Mouse (Mus musculus): ENCODE results near the gene Slf2. TPM values are rescaled to one million over a fixed set of nuclear protein-coding genes. Genes with fewer than 3 reads are reported as not detected.

Gene Slf2
- polyA plus RNA-seq, 1 experiment, result 9.1 TPM

- no peak overlapping the region for H3K4me3 ChIP-seq (ENCODE audit: insufficient read depth, poor library complexity, severe bottlenecking)
- H3K79me3 ChIP-seq (ENCODE audit: low read depth), result no peaks in the 10 kb centered on the region
- no peak overlapping the region for H3ac ChIP-seq (ENCODE audit: control insufficient read depth, insufficient read length, low read depth)
- H3K79me2 ChIP-seq (ENCODE audit: control insufficient read depth, insufficient read depth), result no peaks in the 10 kb centered on the region
- H3K27me3 ChIP-seq (ENCODE audit: control insufficient read depth, insufficient read depth, insufficient read length), result no peaks in the 10 kb centered on the region
- no peak for TF ChIP-seq CEBPB (IDR thresholded peaks at IDR 0.05; ENCODE audit: low read depth)
- no peak for TF ChIP-seq FOSL1 (IDR thresholded peaks at IDR 0.05; ENCODE audit: insufficient read depth, low read length, poor library complexity, severe bottlenecking)
- no peak for TF ChIP-seq MYOG (IDR thresholded peaks at IDR 0.05; ENCODE audit: control insufficient read depth, extremely low read depth, insufficient read length)
- no peak for TF ChIP-seq MAX (IDR thresholded peaks at IDR 0.05)
- TF ChIP-seq CTCF (IDR thresholded peaks at IDR 0.05; ENCODE audit: control insufficient read depth, insufficient read depth, insufficient read length), result no peak
- no peak for TF ChIP-seq MYOD1 (IDR thresholded peaks at IDR 0.05; ENCODE audit: control insufficient read depth, insufficient read length, low read depth)
- TF ChIP-seq USF1 (IDR thresholded peaks at IDR 0.05; ENCODE audit: low read depth), result no peak
- H3K36me3 ChIP-seq (ENCODE audit: control insufficient read depth, insufficient read depth), result no peaks in the 10 kb centered on the region
Observed at GRCm38 (mm10) chr19:44903343-44904000, 27.5 kb upstream of the Slf2 start.

- H3K36me3 ChIP-seq (ENCODE audit: control insufficient read depth, insufficient read depth), result no peaks in the 10 kb centered on the region
- no peaks in the 10 kb centered on the region for H3K79me3 ChIP-seq (ENCODE audit: low read depth)
- no peaks in the 10 kb centered on the region for H3K27me3 ChIP-seq (ENCODE audit: control insufficient read depth, insufficient read depth, insufficient read length)
- no peak overlapping the region for H3K4me3 ChIP-seq (ENCODE audit: insufficient read depth, poor library complexity, severe bottlenecking)
- H3ac ChIP-seq (ENCODE audit: control insufficient read depth, insufficient read length, low read depth), result no peak overlapping the region
- TF ChIP-seq MYOD1 (IDR thresholded peaks at IDR 0.05; ENCODE audit: control insufficient read depth, insufficient read length, low read depth) (no peak), CTCF (IDR thresholded peaks at IDR 0.05; ENCODE audit: control insufficient read depth, insufficient read depth, insufficient read length) (no peak), MAX (IDR thresholded peaks at IDR 0.05) (no peak), USF1 (IDR thresholded peaks at IDR 0.05; ENCODE audit: low read depth) (no peak), CEBPB (IDR thresholded peaks at IDR 0.05; ENCODE audit: low read depth) (no peak), MYOG (IDR thresholded peaks at IDR 0.05; ENCODE audit: control insufficient read depth, extremely low read depth, insufficient read length) (no peak), FOSL1 (IDR thresholded peaks at IDR 0.05; ENCODE audit: insufficient read depth, low read length, poor library complexity, severe bottlenecking) (no peak)
- H3K79me2 ChIP-seq (ENCODE audit: control insufficient read depth, insufficient read depth), result no peaks in the 10 kb centered on the region
Observed at GRCm38 (mm10) chr19:44904141-44904720, 26.7 kb upstream of the Slf2 start.

GRCm38 (mm10) chr19:44905316-44905715 is 25.6 kb upstream of the Slf2 start:
- Histone ChIP-seq H3K27me3 (ENCODE audit: control insufficient read depth, insufficient read depth, insufficient read length) (no peaks in the 10 kb centered on the region), H3K36me3 (ENCODE audit: control insufficient read depth, insufficient read depth) (no peaks in the 10 kb centered on the region)

GRCm38 (mm10) chr19:44907851-44908690 is 22.9 kb upstream of the Slf2 start:
- H3ac ChIP-seq (ENCODE audit: control insufficient read depth, insufficient read length, low read depth), result no peak overlapping the region
- H3K27me3 ChIP-seq (ENCODE audit: control insufficient read depth, insufficient read depth, insufficient read length), result no peaks in the 10 kb centered on the region
- TF ChIP-seq MAX (IDR thresholded peaks at IDR 0.05) (no peak), CEBPB (IDR thresholded peaks at IDR 0.05; ENCODE audit: low read depth) (no peak), MYOD1 (IDR thresholded peaks at IDR 0.05; ENCODE audit: control insufficient read depth, insufficient read length, low read depth) (no peak), MYOG (IDR thresholded peaks at IDR 0.05; ENCODE audit: control insufficient read depth, extremely low read depth, insufficient read length) (no peak), FOSL1 (IDR thresholded peaks at IDR 0.05; ENCODE audit: insufficient read depth, low read length, poor library complexity, severe bottlenecking) (no peak), USF1 (IDR thresholded peaks at IDR 0.05; ENCODE audit: low read depth) (no peak), CTCF (IDR thresholded peaks at IDR 0.05; ENCODE audit: control insufficient read depth, insufficient read depth, insufficient read length) (no peak)
- no peaks in the 10 kb centered on the region for H3K79me3 ChIP-seq (ENCODE audit: low read depth)
- H3K4me3 ChIP-seq (ENCODE audit: insufficient read depth, poor library complexity, severe bottlenecking), result no peak overlapping the region
- H3K79me2 ChIP-seq (ENCODE audit: control insufficient read depth, insufficient read depth), result no peaks in the 10 kb centered on the region
- H3K36me3 ChIP-seq (ENCODE audit: control insufficient read depth, insufficient read depth), result no peaks in the 10 kb centered on the region

More at GRCm38 (mm10) chr19:44905316-44905715, 25.6 kb upstream of the Slf2 start:
- TF ChIP-seq MAX (IDR thresholded peaks at IDR 0.05), result no peak
- no peak for TF ChIP-seq MYOG (IDR thresholded peaks at IDR 0.05; ENCODE audit: control insufficient read depth, extremely low read depth, insufficient read length)
- no peak for TF ChIP-seq USF1 (IDR thresholded peaks at IDR 0.05; ENCODE audit: low read depth)
- TF ChIP-seq CTCF (IDR thresholded peaks at IDR 0.05; ENCODE audit: control insufficient read depth, insufficient read depth, insufficient read length), result no peak
- no peak for TF ChIP-seq FOSL1 (IDR thresholded peaks at IDR 0.05; ENCODE audit: insufficient read depth, low read length, poor library complexity, severe bottlenecking)
- no peak for TF ChIP-seq CEBPB (IDR thresholded peaks at IDR 0.05; ENCODE audit: low read depth)
- TF ChIP-seq MYOD1 (IDR thresholded peaks at IDR 0.05; ENCODE audit: control insufficient read depth, insufficient read length, low read depth), result no peak
- Histone ChIP-seq H3K79me2 (ENCODE audit: control insufficient read depth, insufficient read depth) (no peaks in the 10 kb centered on the region), H3ac (ENCODE audit: control insufficient read depth, insufficient read length, low read depth) (no peak overlapping the region), H3K79me3 (ENCODE audit: low read depth) (no peaks in the 10 kb centered on the region), H3K4me3 (ENCODE audit: insufficient read depth, poor library complexity, severe bottlenecking) (no peak overlapping the region)

GRCm38 (mm10) chr19:44908836-44909460 is 22.0 kb upstream of the Slf2 start:
- Histone ChIP-seq H3K79me2 (ENCODE audit: control insufficient read depth, insufficient read depth) (no peaks in the 10 kb centered on the region), H3K79me3 (ENCODE audit: low read depth) (no peaks in the 10 kb centered on the region), H3K36me3 (ENCODE audit: control insufficient read depth, insufficient read depth) (no peaks in the 10 kb centered on the region), H3K27me3 (ENCODE audit: control insufficient read depth, insufficient read depth, insufficient read length) (no peaks in the 10 kb centered on the region), H3K4me3 (ENCODE audit: insufficient read depth, poor library complexity, severe bottlenecking) (no peak overlapping the region), H3ac (ENCODE audit: control insufficient read depth, insufficient read length, low read depth) (no peak overlapping the region)
- TF ChIP-seq FOSL1 (IDR thresholded peaks at IDR 0.05; ENCODE audit: insufficient read depth, low read length, poor library complexity, severe bottlenecking) (no peak), CEBPB (IDR thresholded peaks at IDR 0.05; ENCODE audit: low read depth) (no peak), MYOD1 (IDR thresholded peaks at IDR 0.05; ENCODE audit: control insufficient read depth, insufficient read length, low read depth) (no peak), USF1 (IDR thresholded peaks at IDR 0.05; ENCODE audit: low read depth) (no peak), MAX (IDR thresholded peaks at IDR 0.05) (no peak), MYOG (IDR thresholded peaks at IDR 0.05; ENCODE audit: control insufficient read depth, extremely low read depth, insufficient read length) (no peak), CTCF (IDR thresholded peaks at IDR 0.05; ENCODE audit: control insufficient read depth, insufficient read depth, insufficient read length) (no peak)

Data from C2C12 (cell line).